Mouse (Mus musculus) limb, embryonic 13.5 days (tissue): ENCODE measurements around the gene Slc2a3. TPM values are rescaled to one million over a fixed set of nuclear protein-coding genes. Genes with fewer than 3 reads are reported as not detected.

Source experiments
- ATAC-seq: fragments of 200-750 bp; cut with Nextera tagmentation; 2 replicates; pipeline ENCODE4 v1.8.0; 2017; ENCODE audit warnings: low read depth, moderate number of reproducible peaks, moderate TSS enrichment; ENCODE audit not compliant: low FRiP score
- H3K27ac ChIP-seq: fragments of 300-500 bp; sonication (generic); 2 replicates; pipeline ENCODE4 v1.5.1; 2015; ENCODE audit warnings: inconsistent platforms, mild to moderate bottlenecking, moderate library complexity
- H3K27me3 ChIP-seq: fragments of 300-500 bp; sonication (generic); 2 replicates; pipeline ENCODE4 v1.6.1; 2015; ENCODE audit warnings: mild to moderate bottlenecking, inconsistent platforms
- H3K36me3 ChIP-seq: fragments of 300-500 bp; sonication (generic); 2 replicates; pipeline ENCODE4 v1.6.1; 2015; ENCODE audit warnings: inconsistent platforms, mild to moderate bottlenecking, moderate library complexity
- H3K4me1 ChIP-seq: fragments of 300-500 bp; sonication (generic); 2 replicates; pipeline ENCODE4 v1.6.1; 2015; ENCODE audit warnings: inconsistent platforms
- H3K4me2 ChIP-seq: fragments of 300-500 bp; sonication (generic); replicated peaks from 2 replicates; pipeline ENCODE4 v1.6.1; 2015; ENCODE audit warnings: inconsistent platforms, mild to moderate bottlenecking, moderate library complexity
- H3K4me3 ChIP-seq: fragments of 300-500 bp; sonication (generic); 2 replicates; pipeline ENCODE4 v1.5.1; 2015; ENCODE audit warnings: moderate library complexity, mild to moderate bottlenecking, inconsistent platforms
- H3K9ac ChIP-seq: fragments of 300-500 bp; sonication (generic); 2 replicates; pipeline ENCODE4 v1.6.1; 2015; ENCODE audit warnings: mild to moderate bottlenecking, inconsistent platforms
- H3K9me3 ChIP-seq: fragments of 300-500 bp; sonication (generic); 2 replicates; pipeline ENCODE4 v1.6.1; 2016; ENCODE audit warnings: inconsistent platforms
- WGBS: fragments of 180-500 bp; shearing (Covaris S2); methylation state at CpG from one replicate; pipeline ENCODE4 v1.1.7; 2015; 5-methylcytosine and 5-hydroxymethylcytosine counted together
- polyA plus RNA-seq: library from polyadenylated mRNA; unstranded; fragments of >200 nt; fragmentation: Nextera tagmentation; extraction: Ambion mirVana; gene quantifications from 2 replicates; pipeline ENCODE4 v1.2.1, GENCODE M21; 2015

Slc2a3 gene
- polyA plus RNA-seq, 1 experiment from 2014 or later, result 83.0 TPM

GRCm38 (mm10) chr6:122820071-122820798, 18.8 kb upstream of the Slc2a3 start:
- Histone ChIP-seq H3K27ac (peak overlapping the region; percentile 79), H3K4me3 (peak overlapping the region; percentile 94), H3K4me1 (peaks cover 39% of the 10 kb centered on the region), H3K36me3 (peaks cover 4% of the 10 kb centered on the region; the same call in 1 of the 2 replicates), H3K9me3 (no peaks in the 10 kb centered on the region), H3K4me2 (peak overlapping the region; percentile 84), H3K9ac (peak overlapping the region; percentile 97), H3K27me3 (no peaks in the 10 kb centered on the region)
- under 1% methylated on average over 33 of the region's 38 CpGs for WGBS
- ATAC-seq, result peak; percentile 63

- peaks cover 33% of the 10 kb centered on the region for H3K4me1 ChIP-seq
- H3K9ac ChIP-seq, result peak within 1 kb of the TSS; percentile 97
- peaks cover 4% of the 10 kb centered on the region; the same call in 1 of the 2 replicates for H3K36me3 ChIP-seq
- H3K27ac ChIP-seq, result peak within 1 kb of the TSS; percentile 79
- H3K27me3 ChIP-seq, result no peaks in the 10 kb centered on the region
- H3K4me3 ChIP-seq, result peak within 1 kb of the TSS; percentile 94
- no peaks in the 10 kb centered on the region for H3K9me3 ChIP-seq
- WGBS, result 4% methylated on average over 21 of the region's 61 CpGs
- H3K4me2 ChIP-seq, result peak within 1 kb of the TSS; percentile 84
- ATAC-seq, result peak; percentile 91
Observed at GRCm38 (mm10) chr6:122819306-122820070, 18.0 kb upstream of the Slc2a3 start, which contains the start of gene Foxj2. Gene Foxj2 (plus strand): TSS chr6:122819914.

- H3K36me3 ChIP-seq, result no peaks in the 10 kb centered on the region
- H3K4me3 ChIP-seq, result no peak overlapping the region
- no peak for ATAC-seq
- no peaks in the 10 kb centered on the region for H3K27me3 ChIP-seq
- no peaks in the 10 kb centered on the region for H3K9me3 ChIP-seq
- no peak overlapping the region for H3K9ac ChIP-seq
- no peak overlapping the region for H3K27ac ChIP-seq
- H3K4me1 ChIP-seq, result peaks cover 6% of the 10 kb centered on the region
- H3K4me2 ChIP-seq, result no peak overlapping the region
- 91% methylated on average over 4 of the region's 4 CpGs for WGBS
Observed at GRCm38 (mm10) chr6:122813640-122814039, 12.2 kb upstream of the Slc2a3 start.

GRCm38 (mm10) chr6:122812716-122813115, 11.3 kb upstream of the Slc2a3 start:
- no peak overlapping the region for H3K27ac ChIP-seq
- no peak overlapping the region for H3K4me3 ChIP-seq
- WGBS, result 92% methylated on average over 4 of the region's 4 CpGs
- H3K9me3 ChIP-seq, result no peaks in the 10 kb centered on the region
- ATAC-seq, result no peak
- no peak overlapping the region for H3K4me2 ChIP-seq
- no peaks in the 10 kb centered on the region for H3K36me3 ChIP-seq
- H3K9ac ChIP-seq, result no peak overlapping the region
- H3K4me1 ChIP-seq, result peaks cover 6% of the 10 kb centered on the region
- H3K27me3 ChIP-seq, result no peaks in the 10 kb centered on the region

GRCm38 (mm10) chr6:122811771-122812600, 10.5 kb upstream of the Slc2a3 start:
- Histone ChIP-seq H3K4me2 (peak overlapping the region; percentile 72), H3K36me3 (no peaks in the 10 kb centered on the region), H3K4me1 (peaks cover 6% of the 10 kb centered on the region), H3K27me3 (no peaks in the 10 kb centered on the region), H3K27ac (peak overlapping the region; percentile 99), H3K9ac (peak overlapping the region; percentile 84), H3K9me3 (no peaks in the 10 kb centered on the region), H3K4me3 (peak overlapping the region; percentile 67)
- WGBS, result 24% methylated on average over 16 of the region's 16 CpGs
- peak; percentile 41; the same call in 1 of the 2 replicates for ATAC-seq

GRCm38 (mm10) chr6:122811280-122811652, 9.8 kb upstream of the Slc2a3 start:
- peak; percentile 96 for ATAC-seq
- Histone ChIP-seq H3K4me2 (peak overlapping the region; percentile 72), H3K36me3 (no peaks in the 10 kb centered on the region), H3K9ac (peak overlapping the region; percentile 84), H3K4me3 (peak overlapping the region; percentile 67), H3K27me3 (no peaks in the 10 kb centered on the region), H3K4me1 (peaks cover 6% of the 10 kb centered on the region), H3K9me3 (no peaks in the 10 kb centered on the region), H3K27ac (peak overlapping the region; percentile 99)
- under 1% methylated on average over 37 of the region's 38 CpGs for WGBS

- peak overlapping the region; percentile 99 for H3K27ac ChIP-seq
- WGBS, result under 1% methylated on average over 30 of the region's 30 CpGs
- peak overlapping the region; percentile 72 for H3K4me2 ChIP-seq
- peak; percentile 99 for ATAC-seq
- peak overlapping the region; percentile 84 for H3K9ac ChIP-seq
- H3K27me3 ChIP-seq, result no peaks in the 10 kb centered on the region
- H3K4me3 ChIP-seq, result peak overlapping the region; percentile 67
- no peaks in the 10 kb centered on the region for H3K36me3 ChIP-seq
- peaks cover 6% of the 10 kb centered on the region for H3K4me1 ChIP-seq
- no peaks in the 10 kb centered on the region for H3K9me3 ChIP-seq
Observed at GRCm38 (mm10) chr6:122810615-122811279, 9.3 kb upstream of the Slc2a3 start.

- no peak for ATAC-seq
- Histone ChIP-seq H3K27me3 (no peaks in the 10 kb centered on the region), H3K27ac (peak overlapping the region; percentile 92), H3K36me3 (no peaks in the 10 kb centered on the region), H3K4me3 (peak overlapping the region; percentile 67), H3K9ac (peak overlapping the region; percentile 66), H3K9me3 (no peaks in the 10 kb centered on the region), H3K4me2 (peak overlapping the region; percentile 72), H3K4me1 (peaks cover 6% of the 10 kb centered on the region)
- 2% methylated on average over 11 of the region's 11 CpGs for WGBS
Observed at GRCm38 (mm10) chr6:122810022-122810614, 8.7 kb upstream of the Slc2a3 start.

- WGBS, result 33% methylated on average over 5 of the region's 5 CpGs
- no peak for ATAC-seq
- H3K27me3 ChIP-seq, result no peaks in the 10 kb centered on the region
- no peaks in the 10 kb centered on the region for H3K9me3 ChIP-seq
- peaks cover 13% of the 10 kb centered on the region for H3K4me1 ChIP-seq
- no peak overlapping the region for H3K27ac ChIP-seq
- no peak overlapping the region for H3K4me2 ChIP-seq
- no peak overlapping the region for H3K9ac ChIP-seq
- H3K4me3 ChIP-seq, result no peak overlapping the region
- H3K36me3 ChIP-seq, result no peaks in the 10 kb centered on the region
Observed at GRCm38 (mm10) chr6:122804418-122804817, 3.0 kb upstream of the Slc2a3 start.

GRCm38 (mm10) chr6:122801801-122802514, 518 bp upstream of the Slc2a3 start:
- peak overlapping the region; percentile 79 for H3K9ac ChIP-seq
- H3K9me3 ChIP-seq, result no peaks in the 10 kb centered on the region
- H3K27ac ChIP-seq, result no peak overlapping the region
- no peaks in the 10 kb centered on the region for H3K27me3 ChIP-seq
- H3K4me2 ChIP-seq, result peak overlapping the region; percentile 92
- no peaks in the 10 kb centered on the region for H3K36me3 ChIP-seq
- ATAC-seq, result peak; percentile 59; the same call in 1 of the 2 replicates
- peak overlapping the region; percentile 59 for H3K4me3 ChIP-seq
- H3K4me1 ChIP-seq, result peaks cover 13% of the 10 kb centered on the region
- WGBS, result 2% methylated on average over 34 of the region's 34 CpGs
